Mouse (Mus musculus): ENCODE results near the gene Dcun1d1.

The Dcun1d1 gene

GRCm38 (mm10) chr3:35937345-35937744 is at the start of gene Dcun1d1:
Gene Dcun1d1, minus strand, starts transcription at chr3:35937445.
- no peak for TF ChIP-seq GATA4 (IDR thresholded peaks at IDR 0.05; ENCODE audit: insufficient replicate concordance, low read length)

- no peak for TF ChIP-seq GATA4 (IDR thresholded peaks at IDR 0.05; ENCODE audit: insufficient replicate concordance, low read length)
Observed at GRCm38 (mm10) chr3:35986266-35986665, 49.0 kb upstream of the Dcun1d1 start.

GRCm38 (mm10) chr3:35973551-35973950 is 36.3 kb upstream of the Dcun1d1 start:
- TF ChIP-seq GATA4 (IDR thresholded peaks at IDR 0.05; ENCODE audit: insufficient replicate concordance, low read length) = no peak

GRCm38 (mm10) chr3:35972985-35973384 is 35.7 kb upstream of the Dcun1d1 start:
- no peak for TF ChIP-seq GATA4 (IDR thresholded peaks at IDR 0.05; ENCODE audit: insufficient replicate concordance, low read length)

- TF ChIP-seq GATA4 (IDR thresholded peaks at IDR 0.05; ENCODE audit: insufficient replicate concordance, low read length) = no peak
Observed at GRCm38 (mm10) chr3:35971149-35971548, 33.9 kb upstream of the Dcun1d1 start.

- TF ChIP-seq GATA4 (IDR thresholded peaks at IDR 0.05; ENCODE audit: insufficient replicate concordance, low read length) = no peak
Observed at GRCm38 (mm10) chr3:35970441-35970840, 33.2 kb upstream of the Dcun1d1 start.

- TF ChIP-seq GATA4 (IDR thresholded peaks at IDR 0.05; ENCODE audit: insufficient replicate concordance, low read length) = no peak
Observed at GRCm38 (mm10) chr3:35967366-35967921, 30.2 kb upstream of the Dcun1d1 start.

GRCm38 (mm10) chr3:35966493-35966892 is 29.2 kb upstream of the Dcun1d1 start:
- no peak for TF ChIP-seq GATA4 (IDR thresholded peaks at IDR 0.05; ENCODE audit: insufficient replicate concordance, low read length)

GRCm38 (mm10) chr3:35964928-35965327 is 27.7 kb upstream of the Dcun1d1 start:
- no peak for TF ChIP-seq GATA4 (IDR thresholded peaks at IDR 0.05; ENCODE audit: insufficient replicate concordance, low read length)

- no peak for TF ChIP-seq GATA4 (IDR thresholded peaks at IDR 0.05; ENCODE audit: insufficient replicate concordance, low read length)
Observed at GRCm38 (mm10) chr3:35963921-35964320, 26.7 kb upstream of the Dcun1d1 start.

- no peak for TF ChIP-seq GATA4 (IDR thresholded peaks at IDR 0.05; ENCODE audit: insufficient replicate concordance, low read length)
Observed at GRCm38 (mm10) chr3:35963401-35963800, 26.2 kb upstream of the Dcun1d1 start.

GRCm38 (mm10) chr3:35962967-35963366 is 25.7 kb upstream of the Dcun1d1 start:
- no peak for TF ChIP-seq GATA4 (IDR thresholded peaks at IDR 0.05; ENCODE audit: insufficient replicate concordance, low read length)

GRCm38 (mm10) chr3:35957230-35957629 is 20.0 kb upstream of the Dcun1d1 start:
- TF ChIP-seq GATA4 (IDR thresholded peaks at IDR 0.05; ENCODE audit: insufficient replicate concordance, low read length) = no peak

GRCm38 (mm10) chr3:35954901-35955575 is 17.8 kb upstream of the Dcun1d1 start:
- TF ChIP-seq GATA4 (IDR thresholded peaks at IDR 0.05; ENCODE audit: insufficient replicate concordance, low read length) = no peak

GRCm38 (mm10) chr3:35953816-35954215 is 16.6 kb upstream of the Dcun1d1 start:
- no peak for TF ChIP-seq GATA4 (IDR thresholded peaks at IDR 0.05; ENCODE audit: insufficient replicate concordance, low read length)

- TF ChIP-seq GATA4 (IDR thresholded peaks at IDR 0.05; ENCODE audit: insufficient replicate concordance, low read length) = no peak
Observed at GRCm38 (mm10) chr3:35953184-35953583, 15.9 kb upstream of the Dcun1d1 start.

GRCm38 (mm10) chr3:35948197-35948596 is 11.0 kb upstream of the Dcun1d1 start:
- no peak for TF ChIP-seq GATA4 (IDR thresholded peaks at IDR 0.05; ENCODE audit: insufficient replicate concordance, low read length)

Data from liver, adult (tissue).